Mouse (Mus musculus) stomach, postnatal 0 days (tissue): ENCODE data around the gene Zfp367.

Source experiments
- CTCF ChIP-seq: IDR thresholded peaks from 2 replicates; pipeline ENCODE4 v1.5.1; 2016; ENCODE audit warnings: antibody characterized with exemption, low read depth, mild to moderate bottlenecking, moderate library complexity
- EP300 ChIP-seq: optimal IDR thresholded peaks from 2 replicates; pipeline ENCODE3; 2016; ENCODE audit warnings: antibody characterized with exemption

- TF ChIP-seq CTCF (no peak), EP300 (no peak)
Measured at GRCm38 (mm10) chr13:64183583-64183982, 30.6 kb upstream of the Zfp367 start.
